Mouse (Mus musculus): ENCODE measurements around the gene Sox5. TPM values are rescaled to one million over a fixed set of nuclear protein-coding genes. Genes with fewer than 3 reads are reported as not detected.

Gene Sox5
- total RNA-seq, 2 experiments from 2014 or later, result 1.4 to 1.5 TPM

DNA sequence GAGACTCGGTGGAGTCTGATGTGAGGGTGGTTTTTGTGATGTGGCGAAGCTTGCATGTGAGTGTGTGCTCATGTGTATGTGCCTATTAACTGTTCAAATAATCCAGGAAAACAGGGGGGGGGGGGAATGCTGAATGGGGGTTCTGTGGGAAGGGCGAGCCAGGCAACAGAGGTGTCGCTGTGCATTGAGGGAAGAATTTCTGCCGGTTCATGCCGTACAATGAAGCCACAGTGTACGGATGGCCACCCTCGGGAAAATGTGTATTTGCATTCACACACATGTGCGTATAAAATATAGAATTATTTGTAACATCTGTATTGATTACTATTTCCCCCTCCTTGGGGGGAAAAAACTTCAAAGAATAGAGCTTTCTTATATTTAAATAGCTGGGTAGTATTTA lies 699.5 kb downstream of the Sox5 start:
- no peak for DNase-seq

DNA sequence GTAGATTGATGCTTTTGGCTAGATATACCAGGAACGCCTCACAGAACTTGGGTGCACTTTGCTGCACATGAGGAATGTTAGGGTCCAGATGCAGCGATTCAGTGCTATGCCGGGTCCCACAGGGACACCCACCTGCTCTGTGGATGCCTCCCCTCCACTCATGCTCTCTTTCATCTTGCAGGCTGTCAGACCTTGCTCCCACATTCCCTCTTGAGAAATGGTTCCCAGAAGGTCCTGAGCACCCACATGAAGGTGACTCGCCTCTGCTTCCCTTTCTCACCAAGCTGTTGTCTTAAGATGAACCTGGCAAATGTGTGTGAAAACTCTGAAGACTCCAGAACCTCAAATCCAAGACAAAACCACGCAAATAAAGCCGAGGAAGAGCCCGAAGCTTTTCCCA lies 704.0 kb downstream of the Sox5 start:
- no peak for DNase-seq
- intact Hi-C loops (cut with DNase I), result no loop called here

More for the DNA sequence above, 699.5 kb downstream of the Sox5 start:
- intact Hi-C loops (cut with DNase I), result no loop called here

DNA sequence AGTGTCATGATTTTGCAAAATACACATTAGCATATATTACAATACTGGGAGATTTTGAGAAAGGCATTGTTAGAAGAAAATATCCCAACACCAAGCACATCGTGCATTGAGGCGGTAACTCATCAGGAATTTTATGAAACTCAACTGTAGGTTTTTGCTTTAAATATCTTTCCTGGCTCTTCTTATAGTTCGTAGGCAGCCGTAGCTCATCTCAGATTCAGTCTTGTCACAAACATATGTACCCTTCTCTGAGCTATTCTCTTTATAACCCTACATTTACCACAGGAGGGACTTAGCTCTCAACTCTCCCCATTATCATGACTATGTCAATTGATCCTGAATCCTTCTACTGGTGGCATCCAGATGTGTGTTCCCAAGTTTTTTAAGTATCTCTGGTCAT lies 705.4 kb downstream of the Sox5 start:
- DNase-seq, result no peak
- intact Hi-C loops (cut with DNase I), result no loop called here

DNA sequence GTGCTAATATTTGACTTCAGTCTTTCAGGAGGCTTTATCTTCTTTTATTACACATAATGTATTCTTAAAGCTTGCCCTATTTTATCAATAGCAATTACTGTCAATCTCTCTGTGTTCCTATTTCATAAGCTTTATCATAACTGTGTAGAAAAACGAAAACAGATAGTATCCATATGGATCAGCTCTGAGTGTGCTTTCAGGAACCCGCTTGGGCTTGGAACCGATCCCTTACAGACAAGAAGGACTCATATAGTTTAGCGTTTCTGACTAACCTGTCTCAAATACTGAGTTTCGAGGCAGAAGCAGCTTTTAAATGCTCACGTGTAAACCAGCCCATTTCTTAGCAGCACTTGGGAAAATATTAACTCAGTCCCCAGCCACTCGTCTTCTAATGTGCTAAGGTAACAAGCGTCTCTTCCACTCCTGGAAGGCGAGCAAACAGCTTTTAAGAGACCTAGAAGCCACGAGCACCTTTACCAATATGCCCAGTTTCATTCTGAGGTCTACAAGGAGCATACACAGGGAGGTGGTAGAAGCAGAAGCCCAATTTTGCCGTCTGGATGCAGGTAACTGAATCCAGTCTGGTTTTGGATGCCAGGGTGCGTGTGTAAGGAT lies 706.3 kb downstream of the Sox5 start:
- intact Hi-C loops (cut with DNase I), result no loop called here
- no peak for DNase-seq

DNA sequence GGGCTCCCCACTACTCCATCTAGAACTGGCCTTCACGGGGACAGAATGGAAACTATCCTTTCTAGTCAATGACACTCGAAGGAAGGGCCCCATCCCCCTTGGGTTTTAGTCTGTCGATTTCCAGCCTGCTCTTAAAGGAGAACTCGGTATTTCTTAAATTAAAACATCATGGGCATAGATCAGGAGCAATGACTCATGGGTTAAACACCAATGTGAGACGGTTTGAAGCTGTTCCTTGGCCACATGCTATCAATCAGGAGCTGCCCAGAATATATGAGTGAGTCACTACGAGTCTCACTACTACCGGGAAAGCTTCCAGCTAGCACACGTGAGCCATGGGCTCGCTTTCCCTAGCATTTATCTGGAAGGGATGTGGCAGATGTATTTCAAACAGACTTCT lies 707.0 kb downstream of the Sox5 start:
- no peak for DNase-seq
- intact Hi-C loops (cut with DNase I), result no loop called here

DNA sequence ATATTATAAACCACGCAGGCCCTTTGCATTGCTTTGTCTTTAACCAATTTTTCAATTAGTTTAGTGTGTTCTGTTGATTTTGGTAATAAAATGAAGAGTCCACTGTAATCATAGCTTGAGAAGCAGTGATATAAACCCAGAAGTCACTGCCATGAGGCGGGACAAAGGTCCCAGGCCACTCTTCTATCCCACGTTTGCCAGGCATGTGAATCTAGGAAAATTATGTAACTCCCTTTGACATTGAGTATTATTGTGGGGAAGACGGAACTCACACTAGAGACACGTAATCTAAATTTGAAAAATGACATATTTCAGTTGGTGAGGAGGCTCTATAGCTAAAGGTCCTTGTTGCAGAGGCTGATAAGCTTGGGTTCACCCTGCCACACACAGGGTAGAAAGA lies 711.3 kb downstream of the Sox5 start:
- DNase-seq, result no peak

DNA sequence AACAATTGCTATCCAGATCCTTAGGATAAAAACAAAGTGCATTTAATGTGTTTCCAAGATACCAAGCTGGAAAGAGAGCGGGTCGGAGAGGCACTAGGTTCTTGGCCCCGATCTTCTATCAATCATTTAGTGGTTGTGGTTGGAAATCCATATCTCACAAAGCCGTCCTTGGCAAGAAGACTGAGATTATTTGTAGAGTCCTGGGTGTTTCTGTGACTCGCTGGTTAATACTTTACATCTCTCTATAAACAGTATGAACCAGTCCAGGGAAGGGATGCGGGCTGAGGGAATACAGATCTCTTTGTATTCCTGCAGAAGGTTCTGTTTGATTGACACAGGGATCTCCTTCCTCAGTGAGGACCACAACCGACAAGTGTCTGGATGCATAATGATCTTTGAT lies 714.3 kb downstream of the Sox5 start:
- DNase-seq, result no peak
- intact Hi-C loops (cut with DNase I), result no loop called here

More for the DNA sequence above, 711.3 kb downstream of the Sox5 start:
- intact Hi-C loops (cut with DNase I), result no loop called here

DNA sequence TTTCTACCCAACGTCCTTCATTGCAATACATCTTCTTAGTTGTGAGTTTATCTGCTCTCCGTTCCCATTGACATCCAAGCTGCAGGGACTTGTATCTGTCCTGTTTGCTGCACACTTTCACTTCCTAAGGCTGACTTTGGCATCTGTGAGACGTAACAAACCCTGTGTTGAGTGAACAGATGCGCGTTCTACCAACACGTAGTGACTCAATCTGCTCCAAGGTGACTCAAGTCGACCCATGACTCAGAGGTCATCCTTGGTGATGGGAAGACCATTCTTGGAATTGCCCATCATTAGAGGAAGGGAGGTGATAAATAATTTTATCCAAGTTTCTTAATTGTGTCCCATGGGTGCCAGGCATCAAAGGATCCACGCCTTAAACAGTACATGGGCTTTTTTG lies 719.3 kb downstream of the Sox5 start:
- no peak for DNase-seq
- intact Hi-C loops (cut with DNase I), result no loop called here

DNA sequence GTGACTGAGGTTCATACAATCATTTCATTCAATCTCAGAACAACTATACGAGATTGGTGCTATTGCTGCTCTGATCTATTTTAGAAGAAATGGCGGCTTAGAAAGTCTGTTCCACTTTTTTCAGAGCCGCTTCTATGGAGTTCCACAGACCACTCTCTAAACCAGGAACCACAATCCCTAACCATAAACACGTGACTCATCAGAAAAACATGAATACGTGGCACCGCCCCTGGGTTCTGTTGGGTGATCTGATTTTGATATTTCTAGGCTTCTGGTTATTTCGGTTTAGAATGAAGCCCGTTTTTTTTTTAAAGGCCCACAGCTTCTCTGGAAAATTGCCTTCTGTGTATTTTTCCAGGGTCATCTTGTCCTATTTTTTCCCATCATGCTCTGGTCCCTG lies 720.0 kb downstream of the Sox5 start:
- DNase-seq, result no peak
- intact Hi-C loops (cut with DNase I), result no loop called here

DNA sequence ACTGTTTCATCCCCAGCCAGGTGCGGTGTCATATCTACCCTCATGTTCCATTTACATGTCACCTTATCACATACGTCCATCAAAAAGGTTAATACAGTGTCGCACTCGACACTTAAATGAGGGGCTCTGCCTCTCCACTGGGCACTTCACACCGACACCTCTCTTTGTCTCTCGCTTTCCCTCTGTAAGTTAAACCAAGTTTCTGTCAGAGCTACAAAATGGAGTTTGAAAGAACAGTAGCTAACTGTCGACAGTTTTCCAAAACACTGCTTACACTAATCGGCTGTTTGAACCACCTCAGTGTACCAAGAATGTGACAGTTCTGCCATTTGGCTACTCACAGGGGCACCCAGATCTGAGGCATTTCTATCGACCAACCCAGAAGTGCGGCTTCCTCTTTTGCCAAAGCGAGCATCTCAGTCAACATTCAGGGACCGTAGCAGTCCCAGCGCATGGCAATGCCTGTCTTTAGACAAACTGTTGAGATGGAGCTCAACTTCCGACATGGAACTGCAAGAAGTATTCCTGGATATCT lies 724.6 kb downstream of the Sox5 start:
- DNase-seq, result no peak
- intact Hi-C loops (cut with DNase I), result no loop called here

DNA sequence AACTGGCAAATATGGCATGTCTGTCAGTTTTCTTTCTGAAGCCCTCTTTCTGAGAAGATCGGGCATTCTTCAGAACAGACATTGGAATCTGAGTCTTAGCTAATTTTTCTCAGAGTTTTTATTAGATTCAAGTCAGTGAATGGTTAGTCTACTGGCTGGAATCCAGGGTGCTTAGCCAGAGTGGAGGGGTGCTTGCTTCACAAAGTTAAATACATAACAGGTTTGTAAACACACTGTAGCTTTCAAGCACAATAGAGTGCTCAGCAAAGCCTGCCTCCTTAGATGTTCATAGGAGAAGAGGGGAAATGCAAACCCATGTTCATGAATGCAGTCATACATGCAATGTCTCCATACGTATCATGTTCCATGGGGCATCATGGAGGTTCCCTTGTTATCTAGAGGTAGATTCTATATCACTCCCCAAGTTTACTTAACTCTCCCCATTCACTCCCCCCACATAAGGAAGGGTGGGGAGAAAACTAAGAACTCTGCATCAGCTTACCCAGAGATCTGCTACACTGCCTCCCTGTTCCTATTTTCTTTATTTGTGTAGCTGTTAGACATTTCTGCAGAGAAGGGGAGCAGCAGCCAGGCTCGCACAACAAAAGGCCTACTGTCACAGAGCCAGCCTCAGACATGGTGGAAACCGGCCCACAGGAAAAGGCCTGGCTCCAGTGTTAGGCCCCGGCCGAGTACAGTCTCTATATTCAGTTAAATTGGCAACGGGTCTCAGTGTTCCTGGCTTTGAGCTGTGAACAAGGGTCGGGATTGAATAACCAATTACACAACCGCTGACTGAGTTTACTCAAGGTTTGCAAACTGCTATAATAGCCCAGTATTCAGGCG lies 725.3 kb downstream of the Sox5 start:
- DNase-seq, result peak; percentile 57 to 66
- intact Hi-C loops (cut with DNase I), result no loop called here

DNA sequence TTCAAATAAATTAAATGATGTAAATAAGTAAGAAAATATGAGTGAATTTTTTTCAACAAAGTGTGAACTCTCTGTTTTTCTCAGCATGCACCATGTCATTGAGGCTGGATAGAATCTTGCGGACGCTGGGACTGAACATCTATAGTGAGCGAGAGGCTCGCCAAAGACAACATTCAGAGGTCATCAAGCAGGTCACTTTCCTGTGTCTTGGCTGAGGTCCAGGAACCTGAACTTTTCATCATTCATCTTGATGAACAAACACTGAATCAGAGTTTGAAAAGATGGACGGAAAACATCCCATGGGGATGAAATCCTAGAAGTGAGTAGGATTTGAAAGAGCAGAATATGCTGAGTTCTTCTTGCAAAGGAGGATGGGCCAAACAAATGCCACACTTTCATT lies 729.3 kb downstream of the Sox5 start:
- intact Hi-C loops (cut with DNase I), result no loop called here
- no peak for DNase-seq

DNA sequence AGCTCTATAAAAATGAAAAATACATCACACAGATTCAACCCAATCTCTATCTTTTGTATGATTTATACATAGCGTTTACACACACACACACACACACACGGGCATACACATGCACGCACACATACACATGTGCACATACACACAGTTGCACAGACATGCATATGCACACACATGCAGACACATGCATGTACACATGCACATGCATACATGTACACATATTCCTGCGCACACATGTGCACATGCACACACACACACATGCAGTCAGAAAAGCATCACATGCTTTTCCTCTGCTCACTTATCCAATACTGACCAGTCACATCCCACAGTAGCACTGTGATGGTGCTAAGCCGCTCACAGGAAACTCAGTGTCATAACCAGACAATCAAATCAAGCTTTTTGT lies 730.5 kb downstream of the Sox5 start:
- no peak for DNase-seq
- intact Hi-C loops (cut with DNase I), result no loop called here

DNA sequence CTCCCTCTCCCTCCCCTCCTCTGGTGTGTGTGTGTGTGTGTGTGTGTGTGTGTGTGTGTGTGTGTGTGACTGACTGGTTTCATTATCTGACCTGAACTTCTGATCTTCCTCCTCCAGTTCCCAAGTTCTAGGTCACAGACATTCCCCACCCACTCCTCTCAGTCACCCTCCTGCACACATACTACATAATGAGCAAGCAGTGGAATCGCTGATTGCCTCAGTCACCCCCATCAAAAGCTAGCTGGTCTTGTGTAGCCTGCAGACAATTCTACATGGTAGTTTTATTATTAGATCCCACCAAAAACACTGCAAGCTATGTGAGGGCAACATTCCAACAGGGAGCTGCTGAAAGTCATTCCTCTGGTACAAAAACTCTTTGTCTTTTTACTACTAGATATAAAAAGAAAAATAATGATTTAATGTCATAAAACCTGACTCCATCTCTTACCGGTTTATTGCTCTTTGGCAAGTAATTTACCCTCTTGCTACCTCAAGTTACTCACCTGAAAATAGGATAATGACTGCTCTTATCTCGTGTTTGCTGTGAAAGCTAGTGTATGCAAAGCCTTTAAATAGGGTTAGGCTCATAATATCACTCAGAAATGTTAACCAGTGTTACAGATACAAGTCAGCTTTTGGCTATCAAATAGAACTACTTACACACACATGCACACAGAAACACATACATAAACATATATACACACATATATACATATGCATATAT lies 733.4 kb downstream of the Sox5 start:
- DNase-seq, result no peak
- intact Hi-C loops (cut with DNase I), result no loop called here

DNA sequence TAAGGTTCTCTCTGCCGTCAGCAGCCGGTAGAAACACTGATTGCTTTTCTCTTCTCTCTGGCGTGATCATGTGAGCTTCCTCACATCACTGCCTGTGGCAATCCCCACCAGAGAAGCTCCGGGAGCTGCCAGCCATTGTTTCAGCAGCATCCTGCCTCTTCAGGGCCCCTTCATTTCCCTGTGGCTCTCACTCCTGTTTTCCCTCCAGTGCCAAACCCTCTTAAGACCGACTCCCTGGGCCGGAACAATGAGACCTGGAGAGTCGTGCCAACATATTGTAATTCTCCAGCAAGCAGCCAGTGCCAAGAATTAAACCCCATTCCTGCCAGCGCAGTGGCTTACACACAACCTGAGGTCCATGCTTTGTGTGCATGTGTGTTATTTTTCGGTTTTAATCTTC lies 736.3 kb downstream of the Sox5 start:
- no peak for DNase-seq
- intact Hi-C loops (cut with DNase I), result no loop called here

DNA sequence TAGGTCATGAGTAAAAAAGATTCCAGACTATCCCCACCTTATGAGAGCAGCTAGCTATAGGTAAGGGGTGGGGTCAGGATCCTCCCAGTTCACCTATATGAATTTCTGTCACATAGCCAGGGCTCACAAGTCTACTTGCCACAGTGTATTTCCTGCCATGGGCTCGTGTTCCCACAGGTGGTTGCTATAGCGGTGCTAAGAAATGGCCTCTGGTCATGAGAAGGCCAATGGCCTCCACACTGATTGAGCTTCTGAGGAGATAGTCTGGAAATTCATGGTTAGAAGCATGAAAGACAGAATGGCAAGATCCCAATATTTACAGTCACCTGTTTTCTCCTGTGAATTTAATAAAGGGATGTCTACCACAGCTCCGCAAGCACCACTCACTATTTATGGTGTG lies 737.4 kb downstream of the Sox5 start:
- no peak for DNase-seq
- intact Hi-C loops (cut with DNase I), result no loop called here

DNA sequence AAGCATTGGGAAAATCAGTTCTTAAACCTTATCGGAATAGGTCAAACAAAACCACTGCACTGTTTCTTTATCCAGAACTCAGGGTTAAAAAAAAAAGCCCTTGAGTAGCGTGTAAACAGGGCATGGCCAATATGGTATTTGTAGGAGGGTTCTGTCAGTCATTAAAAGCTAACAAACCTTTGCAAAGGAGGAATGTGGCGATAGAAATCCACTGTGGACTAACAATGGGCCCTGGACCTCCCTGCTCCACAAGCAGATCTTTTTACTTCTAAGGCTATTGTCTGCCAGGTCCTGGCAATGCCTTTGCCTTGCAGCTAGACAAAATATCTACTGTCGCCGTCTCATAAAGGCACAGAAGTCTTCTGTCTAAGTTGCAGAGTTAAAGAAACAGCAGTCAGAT lies 738.8 kb downstream of the Sox5 start:
- DNase-seq, result no peak
- intact Hi-C loops (cut with DNase I), result no loop called here

DNA sequence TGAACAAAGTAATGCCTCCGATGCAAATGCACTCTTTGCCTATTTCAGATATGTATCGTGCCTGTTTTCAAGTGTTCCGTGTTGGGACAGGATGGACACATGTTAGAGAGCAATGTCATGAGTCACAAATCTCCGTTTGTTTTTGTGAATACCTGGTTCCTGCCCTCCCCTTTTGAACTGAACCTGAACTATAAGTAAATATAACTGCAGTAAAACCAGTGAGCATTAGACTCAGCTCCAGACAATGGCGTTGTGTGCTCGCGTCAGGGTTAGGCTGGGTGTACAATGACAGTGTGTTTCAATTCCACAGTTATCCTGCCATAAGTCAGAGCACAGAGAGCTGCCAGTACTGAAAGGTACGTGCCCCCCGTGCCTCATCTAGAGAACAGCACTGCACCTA lies 739.8 kb downstream of the Sox5 start:
- no peak for DNase-seq
- intact Hi-C loops (cut with DNase I), result no loop called here

DNA sequence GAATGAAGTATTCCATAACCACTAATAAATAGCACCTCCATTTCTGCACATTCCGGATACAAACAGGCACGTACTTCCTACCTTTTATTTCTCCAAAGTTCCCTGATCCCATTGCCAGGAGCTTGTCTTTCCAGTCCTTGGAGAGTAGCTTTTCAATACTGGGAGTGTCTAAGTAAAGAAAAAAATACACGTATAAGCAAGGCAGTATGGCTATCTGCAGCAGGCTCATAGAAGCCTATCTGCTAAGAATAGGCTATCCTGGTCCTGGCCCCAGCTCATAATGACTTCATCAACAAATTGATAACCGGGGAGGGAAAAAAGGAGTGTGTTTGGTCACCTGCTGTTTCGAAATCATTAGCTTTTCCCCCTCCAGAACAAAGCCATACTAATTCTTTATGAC lies 740.6 kb downstream of the Sox5 start:
- intact Hi-C loops (cut with DNase I), result no loop called here
- no peak for DNase-seq

DNA sequence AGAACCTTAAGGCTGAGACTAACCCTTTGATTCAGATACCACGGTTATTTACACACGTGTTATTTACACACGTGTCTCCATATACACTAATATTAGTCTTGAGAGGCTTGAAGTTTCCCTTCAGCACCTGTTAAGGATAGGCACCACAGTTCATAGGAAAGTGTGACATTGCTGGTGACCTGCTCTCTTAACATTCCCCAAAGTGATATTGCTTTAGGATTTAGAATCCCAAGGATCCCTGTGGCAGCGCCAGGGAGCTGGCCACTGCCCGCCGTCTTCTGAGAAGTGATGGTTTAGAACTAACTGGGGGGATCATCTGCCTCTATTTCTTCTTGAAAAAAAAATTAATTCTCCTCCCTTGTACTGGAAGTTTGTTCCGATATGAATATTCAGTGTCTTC lies 741.4 kb downstream of the Sox5 start:
- no peak for DNase-seq
- intact Hi-C loops (cut with DNase I), result no loop called here

DNA sequence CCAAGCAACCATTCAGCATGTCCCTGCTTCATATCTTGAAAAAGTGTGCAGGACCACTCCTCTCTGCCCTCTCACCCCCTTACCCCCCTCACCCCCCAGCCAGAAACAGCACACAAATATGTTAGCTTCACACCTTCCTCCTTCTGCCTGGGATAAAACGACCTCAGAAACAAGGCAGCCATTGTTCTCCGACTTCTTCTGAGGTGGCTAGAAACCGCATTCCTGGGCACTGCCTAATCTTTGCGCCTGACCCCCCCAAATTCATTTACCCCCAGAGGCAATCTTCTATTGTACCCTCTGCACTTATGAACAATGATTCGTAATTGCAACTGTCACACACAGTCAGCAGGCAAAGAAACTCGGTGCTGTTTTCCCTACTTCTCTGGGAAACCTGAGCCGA lies 742.6 kb downstream of the Sox5 start:
- intact Hi-C loops (cut with DNase I), result no loop called here
- no peak for DNase-seq

DNA sequence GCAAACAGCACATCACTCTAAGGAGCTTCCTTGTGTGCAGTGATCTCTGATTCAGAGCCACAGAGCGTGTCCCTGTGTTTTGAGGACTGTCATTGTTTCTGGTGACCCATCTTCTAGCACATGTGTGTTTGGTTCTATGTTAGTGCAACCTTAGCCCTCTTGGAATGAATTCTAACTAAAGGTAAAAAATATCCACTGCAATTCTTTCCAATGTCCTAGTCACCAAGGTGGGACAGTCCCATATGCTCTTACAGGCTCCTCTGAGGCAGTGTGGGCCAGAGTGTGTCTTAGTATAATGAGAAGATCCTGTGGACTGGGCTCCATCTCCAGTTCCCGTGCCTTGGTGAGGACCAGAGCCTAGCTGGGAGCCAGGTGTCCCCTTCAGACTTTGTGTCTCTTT lies 748.6 kb downstream of the Sox5 start:
- intact Hi-C loops (cut with DNase I), result no loop called here
- no peak for DNase-seq

All from gastrocnemius, postnatal 36 days (tissue).